Mouse (Mus musculus) neutrophil, adult 5-6 weeks (primary cell): ENCODE measurements around the gene Sla2. TPM values are rescaled to one million over a fixed set of nuclear protein-coding genes. Genes with fewer than 3 reads are reported as not detected.
"Not testable (repeated sequence)": the region's sequence is repeated elsewhere in the genome, so short reads cannot be mapped to it uniquely, and the experiment has no call there.

Experiments
- ATAC-seq: fragments of 151-379, 151-347 bp; 2 replicates; pipeline ENCODE4 v1.8.0; 2017; ENCODE audit warnings: mild to moderate bottlenecking, moderate TSS enrichment; ENCODE audit not compliant: insufficient number of reproducible peaks, poor library complexity, low FRiP score, severe bottlenecking; ENCODE audit errors: extremely low read depth
- total RNA-seq: library from RNA; stranded (forward); fragments of 200-1000 nt; gene quantifications from 2 replicates; pipeline ENCODE4 v1.2.3, GENCODE M21; 2017

Sla2 gene
- total RNA-seq, 1 experiment from 2014 or later: 4.8 TPM

DNA sequence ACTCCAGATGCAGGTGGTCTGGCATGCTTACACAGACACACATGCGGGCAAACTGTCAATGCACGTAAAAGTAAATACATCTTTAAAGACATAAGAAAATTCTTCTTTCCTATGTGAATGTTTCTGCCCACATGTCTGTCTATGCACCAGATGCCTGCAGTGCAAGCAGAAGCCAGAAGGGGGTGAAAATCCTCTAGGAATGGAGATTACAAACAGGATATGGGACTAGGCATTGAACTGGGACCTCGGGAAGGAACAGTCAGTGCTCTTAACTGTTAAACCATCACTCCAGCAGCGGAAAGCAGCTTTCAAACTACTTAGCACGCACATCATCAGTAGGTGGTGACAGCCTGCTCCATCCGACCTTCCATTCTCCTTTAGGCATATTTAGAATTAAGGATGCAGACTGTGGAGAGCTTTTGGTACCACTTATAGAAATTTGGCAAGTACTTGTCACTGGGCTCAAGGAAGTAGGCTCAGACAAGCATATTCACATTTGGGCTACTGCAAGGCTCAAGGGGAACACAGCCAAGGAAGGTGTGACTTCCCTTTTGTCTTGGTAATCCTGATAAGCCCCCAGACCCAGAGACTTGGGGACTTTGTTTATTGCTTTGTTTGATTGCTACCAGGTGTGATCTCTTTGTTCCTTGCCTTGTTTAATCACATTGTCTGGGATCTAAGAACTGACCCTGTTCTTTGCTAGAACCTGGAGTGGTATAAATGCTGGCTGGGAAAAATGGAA is 18.2 kb upstream of the Sla2 start:
- ATAC-seq: no peak

GRCm38 (mm10) chr2:156903367-156903766 is 16.4 kb upstream of the Sla2 start:
- no peak for ATAC-seq

GRCm38 (mm10) chr2:156902411-156902810 is 15.4 kb upstream of the Sla2 start:
- ATAC-seq: not testable (repeated sequence)

- ATAC-seq: no peak
Observed at GRCm38 (mm10) chr2:156901883-156902282, 14.9 kb upstream of the Sla2 start.

DNA sequence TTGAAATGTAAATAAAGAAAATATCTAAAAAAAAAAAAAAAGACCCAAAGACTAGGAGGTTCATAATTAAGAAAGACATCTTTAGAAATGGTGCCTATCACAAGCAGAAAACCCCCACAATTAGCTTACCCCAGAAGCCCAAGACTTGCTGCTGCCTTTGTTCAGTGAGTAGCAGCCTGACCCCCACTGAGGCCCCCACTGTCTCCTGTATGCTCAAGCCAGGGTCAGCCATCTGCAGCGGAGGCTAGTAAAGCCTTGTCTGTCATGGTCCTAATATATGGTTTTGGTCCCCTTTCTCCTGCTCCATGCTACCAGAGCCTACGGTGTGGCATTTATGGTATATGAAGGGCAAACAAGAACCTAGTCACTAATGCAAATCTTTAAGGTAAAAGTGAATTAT is 14.4 kb upstream of the Sla2 start:
- ATAC-seq: no peak

DNA sequence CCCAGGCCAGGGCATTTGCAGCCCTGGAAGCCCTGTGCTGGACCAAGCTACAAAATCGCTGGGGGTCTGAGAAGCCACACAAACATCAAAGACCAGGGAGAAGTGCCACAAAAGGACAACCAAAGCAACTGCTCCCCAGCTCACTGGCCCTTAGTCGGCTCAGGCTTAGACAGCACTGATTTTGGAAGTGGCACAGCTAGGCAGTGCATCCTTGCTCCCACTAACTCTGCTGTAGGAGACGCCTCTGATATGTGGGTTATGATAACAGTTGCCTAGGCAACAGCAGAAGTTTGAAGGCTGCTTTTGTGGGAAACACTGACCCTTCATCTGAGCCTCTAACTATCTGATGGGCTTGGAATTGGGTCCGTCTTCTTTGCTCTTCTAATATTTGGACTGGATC is 12.2 kb upstream of the Sla2 start:
- ATAC-seq: no peak

GRCm38 (mm10) chr2:156898374-156898773 is 11.4 kb upstream of the Sla2 start:
- no peak for ATAC-seq

DNA sequence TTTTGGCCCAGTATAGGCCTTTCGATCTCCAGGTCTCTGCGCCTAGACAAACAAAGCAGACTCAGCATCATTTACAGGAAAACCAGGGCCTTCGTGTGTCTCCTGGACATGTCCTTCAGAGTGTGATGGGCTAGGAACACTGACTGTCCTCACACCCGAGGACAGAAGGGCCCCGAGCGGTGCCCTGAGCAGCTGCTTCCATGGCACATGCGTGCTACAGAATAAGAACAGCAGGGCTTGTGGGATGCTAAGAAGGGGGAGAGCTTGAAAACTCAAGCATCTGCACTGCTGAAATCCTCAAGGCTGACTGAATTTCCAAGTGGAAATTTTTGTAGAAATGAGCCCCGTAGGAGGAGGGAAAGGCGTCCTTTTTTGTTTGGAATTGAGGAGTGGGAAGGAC is 10.0 kb upstream of the Sla2 start:
- no peak for ATAC-seq

GRCm38 (mm10) chr2:156896384-156896914 is 9.5 kb upstream of the Sla2 start:
- no peak for ATAC-seq

DNA sequence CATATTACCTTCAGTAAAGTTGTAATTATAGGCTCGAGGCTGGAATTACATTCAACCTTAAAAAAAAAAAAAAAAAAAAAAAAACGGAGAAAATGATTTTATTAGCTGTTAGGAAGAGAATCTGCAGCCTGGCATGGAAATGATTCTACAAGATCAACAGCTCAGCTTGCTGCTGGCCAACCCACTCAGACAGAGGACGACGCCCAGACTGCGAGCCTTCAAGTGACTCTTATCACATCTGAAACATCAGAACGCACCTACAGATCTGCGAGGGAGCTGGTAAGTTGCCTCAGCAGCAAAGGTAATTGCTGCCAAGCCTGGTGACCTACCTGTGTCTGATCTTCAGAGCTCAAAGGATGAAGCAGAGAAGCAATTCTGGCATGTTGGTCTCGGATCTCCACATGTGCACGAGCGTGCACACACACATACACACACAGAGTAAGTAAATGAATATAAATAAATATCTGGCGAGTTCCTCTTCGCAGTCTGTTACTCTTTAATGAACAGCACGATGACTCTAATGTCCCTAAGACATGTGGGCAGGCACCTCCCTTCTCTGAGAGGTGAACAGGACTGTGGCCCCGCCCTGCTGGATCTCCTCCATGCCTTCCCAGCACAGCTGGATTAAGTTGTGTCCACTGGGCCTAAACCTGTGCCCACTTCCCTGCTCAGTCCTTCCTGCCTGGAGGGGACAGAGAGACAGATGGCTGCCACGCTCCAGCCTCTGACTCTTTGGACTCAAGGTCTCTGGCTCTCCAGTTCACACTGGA is 7.7 kb upstream of the Sla2 start:
- ATAC-seq: no peak

GRCm38 (mm10) chr2:156892821-156893220 is 5.8 kb upstream of the Sla2 start:
- no peak for ATAC-seq

DNA sequence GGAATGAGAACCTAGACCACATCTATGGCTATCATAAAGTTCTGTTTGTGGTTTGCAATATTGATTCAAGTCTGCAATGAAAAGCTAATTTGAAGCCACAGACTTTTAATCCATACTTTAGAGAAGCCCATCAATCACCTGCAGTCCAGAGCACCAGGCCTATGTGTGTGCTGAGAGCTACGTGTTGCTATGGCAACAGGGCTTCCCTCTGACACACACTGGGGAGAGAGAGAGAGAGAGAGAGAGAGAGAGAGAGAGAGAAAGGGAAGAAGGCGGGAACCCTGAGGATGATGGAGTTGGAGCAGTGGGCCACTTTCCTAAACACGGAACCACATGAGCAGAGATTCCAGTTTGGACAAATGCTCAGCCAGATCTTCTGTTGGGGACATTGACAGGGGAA is 5.2 kb upstream of the Sla2 start:
- ATAC-seq: no peak

- ATAC-seq: no peak
Observed at GRCm38 (mm10) chr2:156888490-156888889, 1.5 kb upstream of the Sla2 start.

- no peak for ATAC-seq
Observed at GRCm38 (mm10) chr2:156886084-156886631, 834 bp downstream of the Sla2 start.

DNA sequence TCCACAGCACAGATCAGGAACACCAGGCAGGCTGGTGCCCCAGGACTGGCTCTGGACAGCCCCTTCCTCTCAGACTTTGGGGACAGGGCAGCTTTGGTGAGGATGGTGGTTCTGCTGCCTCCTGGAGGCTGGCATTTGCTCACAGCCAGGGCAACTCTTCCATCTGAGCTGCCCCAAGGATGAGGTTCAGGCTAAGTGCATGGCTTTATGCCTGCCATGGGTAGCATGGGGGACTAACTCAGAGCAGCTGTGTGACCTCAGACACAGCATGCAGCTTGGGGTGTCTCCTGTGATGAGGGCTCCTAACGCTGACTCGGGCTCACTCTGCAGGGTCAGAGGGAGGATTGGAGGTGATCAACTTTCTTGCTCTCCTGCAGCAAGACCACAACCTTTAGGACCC is 1.3 kb downstream of the Sla2 start:
- not testable (repeated sequence) for ATAC-seq

- no peak for ATAC-seq
Observed at GRCm38 (mm10) chr2:156884396-156885211, 2.4 kb downstream of the Sla2 start.

- no peak for ATAC-seq
Observed at GRCm38 (mm10) chr2:156882431-156883001, 4.5 kb downstream of the Sla2 start.

DNA sequence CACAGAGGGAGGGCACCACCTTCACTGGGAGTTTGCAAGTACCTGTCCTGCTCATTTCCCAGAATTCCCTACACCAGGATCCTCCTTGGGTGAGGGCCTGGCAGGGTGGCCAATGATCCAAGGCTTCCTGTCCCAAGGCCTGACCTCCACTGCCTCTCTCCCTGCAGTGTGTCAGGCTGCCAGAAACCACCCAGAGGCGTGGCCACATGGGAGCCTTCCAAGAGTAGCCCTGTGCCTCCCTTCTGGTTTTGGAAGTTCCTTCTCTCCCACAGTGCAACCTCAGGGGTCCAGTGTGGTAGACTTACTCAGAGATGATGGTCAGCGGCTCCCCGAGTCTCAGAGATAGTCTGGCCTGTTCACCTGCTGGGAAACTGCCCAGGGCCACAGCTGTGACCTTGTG is 7.5 kb downstream of the Sla2 start:
- ATAC-seq: no peak

DNA sequence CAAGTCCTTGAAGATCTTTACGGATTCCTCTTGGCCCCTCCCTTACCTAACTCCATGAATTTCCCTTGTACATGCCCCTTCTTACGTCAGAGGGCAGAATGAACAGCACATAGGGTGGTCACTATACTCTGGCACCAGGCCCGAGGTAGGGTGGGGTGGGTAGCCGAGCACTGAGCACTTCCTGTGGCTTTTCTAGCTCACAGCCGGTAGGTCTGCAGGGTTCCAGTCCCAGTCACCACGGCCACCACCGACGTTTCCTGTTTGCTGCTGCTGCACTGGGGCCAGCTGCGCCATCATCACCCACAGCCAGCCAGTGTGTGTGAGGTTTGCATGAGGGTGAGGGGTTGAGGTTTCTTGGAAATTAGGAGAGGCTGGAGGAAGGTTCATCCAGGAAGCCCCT is 9.3 kb downstream of the Sla2 start:
- peak; percentile 43; the same call in 1 of the 2 replicates for ATAC-seq
